Mouse (Mus musculus): Measurements from ENCODE around the gene Olfr399. TPM values are rescaled to one million over a fixed set of nuclear protein-coding genes. Genes with fewer than 3 reads are reported as not detected.

Olfr399 gene
- not detected in 2 replicates for total RNA-seq (2021)
- long read RNA-seq, experiment 1, result 0 reads
- long read RNA-seq, experiment 2, result 0 reads

GRCm38 (mm10) chr11:74056451-74056850, at the start of gene Olfr399, which contains the start of gene Olfr139:
Olfr399 (minus strand) TSS chr11:74056615.
Olfr139 (minus strand) TSS chr11:74056551.
- no peak for DNase-seq

GRCm38 (mm10) chr11:74105066-74105465, 48.7 kb upstream of the Olfr399 start:
- DNase-seq, result no peak

- no peak for DNase-seq
Measured at GRCm38 (mm10) chr11:74101507-74101906, 45.1 kb upstream of the Olfr399 start.

DNA sequence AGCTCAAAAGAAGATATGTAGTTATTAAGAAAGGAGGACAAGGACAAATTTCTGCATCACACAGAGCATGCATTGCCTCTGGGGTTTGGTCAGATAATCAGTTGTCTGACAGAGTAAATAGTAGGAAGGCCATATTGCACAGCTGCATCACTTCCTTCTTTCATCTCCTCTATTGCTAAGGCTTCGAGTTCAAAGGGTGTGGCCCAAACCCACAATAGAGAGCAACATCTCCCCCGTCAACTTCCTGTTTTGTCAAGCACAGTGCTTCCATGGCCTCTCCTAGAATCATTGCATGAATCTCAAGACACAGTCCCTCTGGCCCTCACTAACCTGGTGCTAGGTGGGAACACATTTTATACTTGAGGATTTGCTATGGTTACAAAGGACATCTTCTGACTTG, 44.3 kb upstream of the Olfr399 start:
- no peak for DNase-seq

DNA sequence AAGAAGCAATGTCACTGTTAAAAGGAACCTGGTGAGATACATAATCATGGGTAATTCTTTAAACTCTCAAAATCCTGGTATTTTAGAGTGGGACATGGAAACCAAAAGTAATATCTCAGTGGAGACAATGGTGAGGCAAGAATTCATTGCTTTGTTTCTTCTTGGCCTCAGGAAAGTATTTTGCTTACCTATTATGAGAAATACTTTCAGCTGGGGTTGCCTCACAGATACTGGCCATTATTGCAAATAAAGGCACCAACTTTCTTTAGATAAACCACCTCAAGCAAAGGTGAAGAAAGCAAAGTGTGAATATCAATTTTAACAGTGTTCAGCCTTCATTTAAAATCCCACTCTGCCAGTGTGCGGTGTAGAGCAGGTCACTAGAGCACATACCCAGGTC, 13.2 kb upstream of the Olfr399 start, which contains the start of gene Zfp616:
Gene Zfp616 (plus strand): TSS at position 301 of the 400 bp plus-strand sequence.
- DNase-seq, result no peak

- no peak for DNase-seq
Measured at GRCm38 (mm10) chr11:74051347-74051746, 5.1 kb downstream of the Olfr399 start.

Other genes with a start within 250 kb of the Olfr399 start
- gene Olfr392, start 239.6 kb downstream of the Olfr399 start, total RNA-seq (2021), result not detected in 2 replicates
- gene Olfr393, start 205.2 kb downstream of the Olfr399 start, total RNA-seq (2021), result not detected in 2 replicates
- not detected in 2 replicates for gene Olfr394, start 165.8 kb downstream of the Olfr399 start, total RNA-seq (2021)
- gene Olfr395, start 147.3 kb downstream of the Olfr399 start, total RNA-seq (2021), result not detected in 2 replicates
- gene Olfr23, start 119.9 kb downstream of the Olfr399 start, total RNA-seq (2021), result not detected in 2 replicates
- gene Olfr397, start 95.8 kb downstream of the Olfr399 start, total RNA-seq (2021), result not detected in 2 replicates
- not detected in 2 replicates for gene Olfr398, start 66.2 kb downstream of the Olfr399 start, total RNA-seq (2021)
- gene Olfr139, start 64 bp downstream of the Olfr399 start, total RNA-seq (2021), result not detected in 2 replicates
- gene Zfp616, start 13.3 kb upstream of the Olfr399 start, total RNA-seq (2021), result not detected in 2 replicates
- not detected in 2 replicates for gene Olfr401, start 57.1 kb upstream of the Olfr399 start, total RNA-seq (2021)
- gene Olfr402, start 96.9 kb upstream of the Olfr399 start, total RNA-seq (2021), result not detected in 2 replicates
- gene Olfr403, start 129.6 kb upstream of the Olfr399 start, total RNA-seq (2021), result not detected in 2 replicates
- gene Olfr43, start 154.8 kb upstream of the Olfr399 start, total RNA-seq (2021), result not detected in 2 replicates
- not detected in 2 replicates for gene Olfr406, start 203.2 kb upstream of the Olfr399 start, total RNA-seq (2021)
- gene Olfr59, start 227.1 kb upstream of the Olfr399 start, total RNA-seq (2021), result not detected in 2 replicates

Measured in adrenal gland, postnatal 14 days (tissue).